10 mouse cellular contexts compared by ENCODE assay signal in genomic region chr1:189910685-189911345, GRCm38 (mm10). TPM values are rescaled to one million over a fixed set of nuclear protein-coding genes. Genes with fewer than 3 reads are reported as not detected.
DNase-seq lines count a peak whose midpoint lies in the region; ATAC-seq lines count a peak whose summit lies in the region.
"Had no signal": no experiment of that assay in that cellular context is flagged by ENCODE, and none has a peak within 500 bp of the region (broad histone marks: within the 10 kb centered on the region; RNA-seq: fewer than 3 reads in every experiment).

No protein-coding gene starts in this region.

- WGBS in kidney, embryonic 14.5 days = 60% methylated on average over 13 of the region's 13 CpGs
- WGBS in heart, embryonic 12.5 days = 37% methylated on average over 13 of the region's 13 CpGs
- WGBS in limb, embryonic 12.5 days = 61% methylated on average over 13 of the region's 13 CpGs

- no peaks in the 10 kb centered on the region for H3K9me3 ChIP-seq in kidney, embryonic 14.5 days (ENCODE audit: control insufficient read depth, low read length)
- no peaks in the 10 kb centered on the region for H3K9me3 ChIP-seq in heart, embryonic 12.5 days (replicated peaks)
- no peaks in the 10 kb centered on the region for H3K9me3 ChIP-seq in limb, embryonic 12.5 days
- H3K9me3 ChIP-seq: embryonic facial prominence, embryonic 13.5 days had no signal

- no peak overlapping the region for H3K4me3 ChIP-seq in kidney, embryonic 14.5 days (ENCODE audit: low read length)
- no peak overlapping the region for H3K4me3 ChIP-seq in heart, embryonic 12.5 days
- no peak overlapping the region for H3K4me3 ChIP-seq in limb, embryonic 12.5 days (replicated peaks)
- H3K4me3 ChIP-seq: embryonic facial prominence, embryonic 13.5 days had no signal

- peak; percentile 72 for DNase-seq in kidney, adult 11 months
- DNase-seq in adrenal gland, postnatal 10 days = peak; percentile 88
- no peak for DNase-seq in spleen, postnatal 14 days (ENCODE audit: low spot score in 2 of 2)
- DNase-seq in left cerebral cortex, adult 8-10 months (ENCODE audit: low spot score in 2 of 2) = no peak

- H3K27me3 ChIP-seq in kidney, embryonic 14.5 days (ENCODE audit: control insufficient read depth, insufficient read depth, low read length) = no peaks in the 10 kb centered on the region
- H3K27me3 ChIP-seq in heart, embryonic 12.5 days (replicated peaks) = no peaks in the 10 kb centered on the region
- no peaks in the 10 kb centered on the region for H3K27me3 ChIP-seq in limb, embryonic 12.5 days
- H3K27me3 ChIP-seq: embryonic facial prominence, embryonic 13.5 days had no signal

- H3K4me2 ChIP-seq in kidney, embryonic 14.5 days (replicated peaks; ENCODE audit: low read depth, low read length) = no peak overlapping the region
- peak overlapping the region; percentile 45 for H3K4me2 ChIP-seq in heart, embryonic 12.5 days
- H3K4me2 ChIP-seq in limb, embryonic 12.5 days = no peak overlapping the region
- H3K4me2 ChIP-seq: embryonic facial prominence, embryonic 13.5 days had no signal

- peaks cover 6% of the 10 kb centered on the region; the same call in 1 of the 2 replicates for H3K36me3 ChIP-seq in kidney, embryonic 14.5 days (ENCODE audit: control insufficient read depth, insufficient read depth, low read length)
- H3K36me3 ChIP-seq in heart, embryonic 12.5 days = peaks cover 40% of the 10 kb centered on the region
- peaks cover 19% of the 10 kb centered on the region; the same call in 1 of the 2 replicates for H3K36me3 ChIP-seq in limb, embryonic 12.5 days

- H3K9ac ChIP-seq in kidney, embryonic 14.5 days (ENCODE audit: low read depth, low read length) = no peak overlapping the region
- peak overlapping the region; percentile 48; the same call in 1 of the 2 replicates for H3K9ac ChIP-seq in heart, embryonic 12.5 days
- 0 out of 2 replicates have a peak overlapping the region, but pooled peaks have one; percentile 18 for H3K9ac ChIP-seq in limb, embryonic 12.5 days (replicated peaks)
- H3K9ac ChIP-seq: embryonic facial prominence, embryonic 13.5 days; liver, embryonic 14.5 days had no signal

- peaks cover 5% of the 10 kb centered on the region; the same call in 1 of the 2 replicates for H3K4me1 ChIP-seq in kidney, embryonic 14.5 days (ENCODE audit: control insufficient read depth, insufficient read depth, low read length)
- H3K4me1 ChIP-seq in heart, embryonic 12.5 days (replicated peaks) = peaks cover 68% of the 10 kb centered on the region
- H3K4me1 ChIP-seq in limb, embryonic 12.5 days (replicated peaks) = peaks cover 28% of the 10 kb centered on the region

- ATAC-seq in kidney, embryonic 14.5 days (ENCODE audit: low FRiP score, low TSS enrichment) = no peak
- ATAC-seq in heart, embryonic 12.5 days (ENCODE audit: insufficient number of reproducible peaks, low FRiP score) = peak; percentile 47; the same call in 1 of the 2 replicates
- ATAC-seq in limb, embryonic 12.5 days (ENCODE audit: insufficient number of reproducible peaks, insufficient read depth, low FRiP score, low TSS enrichment, low read depth) = no peak
- ATAC-seq in granulocyte monocyte progenitor cell, adult 5-6 weeks (replicated peaks; ENCODE audit: poor library complexity, severe bottlenecking) = no peak

- no peak overlapping the region for H3K27ac ChIP-seq in kidney, embryonic 14.5 days (ENCODE audit: low read depth, low read length)
- peak overlapping the region; percentile 72 for H3K27ac ChIP-seq in heart, embryonic 12.5 days (ENCODE audit: poor library complexity, severe bottlenecking)
- no peak overlapping the region for H3K27ac ChIP-seq in limb, embryonic 12.5 days
- H3K27ac ChIP-seq: embryonic facial prominence, embryonic 13.5 days; liver, embryonic 14.5 days had no signal

RNA-seq across cellular contexts. Expression of gene Smyd2, which starts 11.3 kb away (rescaled TPM):
- 85.6 and 93.3 TPM in 2 replicates for polyA plus RNA-seq in kidney, embryonic 14.5 days (2014; fragmentation: Nextera tagmentation; extraction: Ambion mirVana)
- 10 to 100 TPM; 71.2 to 81.6 TPM for total RNA-seq in adrenal gland, postnatal 10 days (2021)
- 172 and 177 TPM in 2 replicates for polyA plus RNA-seq in heart, embryonic 12.5 days (2016; fragmentation: Nextera tagmentation; extraction: Ambion mirVana)
- polyA plus RNA-seq in limb, embryonic 12.5 days (2016; fragmentation: Nextera tagmentation; extraction: Ambion mirVana) = 74.3 and 82.8 TPM in 2 replicates
- total RNA-seq in granulocyte monocyte progenitor cell, adult 5-6 weeks (2014; fragmentation: Nextera tagmentation) = 72.5 and 97.7 TPM in 2 replicates
- total RNA-seq in granulocyte monocyte progenitor cell, adult 5-6 weeks (2017) = 97.8 and 98.0 TPM in 2 replicates
- total RNA-seq in left cerebral cortex, adult 8-10 months (2022) = 100 to 1,000 TPM in 1 of 4 experiments, 10 to 100 TPM in 3; 87.4 to 105 (median 91.9) TPM

Comparison
In these comparisons a context has a peak if more than half of its experiments do, and no peak if none do; other contexts are left out.
1. DNase-seq: peak in kidney, adult 11 months (single experiment) and adrenal gland, postnatal 10 days (single experiment); none in spleen, postnatal 14 days (0 of 2) and left cerebral cortex, adult 8-10 months (0 of 2).